Mouse (Mus musculus): ENCODE data around the gene Cyp4f16. TPM values are rescaled to one million over a fixed set of nuclear protein-coding genes. Genes with fewer than 3 reads are reported as not detected.

The Cyp4f16 gene
- polyA plus RNA-seq, 1 experiment = not detected

- H3K27ac ChIP-seq (ENCODE audit: insufficient read depth, low read depth, low read length) = no peak overlapping the region
- TF ChIP-seq POLR2A (IDR thresholded peaks at IDR 0.05; ENCODE audit: insufficient read depth, low read depth, low read length) (no peak), CTCF (IDR thresholded peaks at IDR 0.05; ENCODE audit: insufficient read depth, low read depth, low read length) (no peak)
- no peaks in the 10 kb centered on the region for H3K4me1 ChIP-seq (ENCODE audit: control insufficient read depth, insufficient read depth, low read length)
- H3K4me3 ChIP-seq (ENCODE audit: insufficient read depth, low read depth, low read length) = no peak overlapping the region
- 84% methylated on average over 18 of the region's 18 CpGs for WGBS
Observed at GRCm38 (mm10) chr17:32596494-32596893, 60.1 kb downstream of the Cyp4f16 start.

Other genes starting within 250 kb of the Cyp4f16 start
- gene Akap8, start 215.3 kb upstream of the Cyp4f16 start, polyA plus RNA-seq (2012; ENCODE audit: insufficient read depth, insufficient read length, low replicate concordance, missing spikeins) = 141 TPM in 1 of 2 replicates, not detected in the other
- gene Akap8l, start 186.0 kb upstream of the Cyp4f16 start, polyA plus RNA-seq (2012; ENCODE audit: insufficient read depth, insufficient read length, low replicate concordance, missing spikeins) = not detected in 2 replicates
- gene Wiz, start 147.1 kb upstream of the Cyp4f16 start, polyA plus RNA-seq (2012; ENCODE audit: insufficient read depth, insufficient read length, low replicate concordance, missing spikeins) = not detected in 2 replicates
- gene Rasal3, start 133.0 kb upstream of the Cyp4f16 start, polyA plus RNA-seq (2012; ENCODE audit: insufficient read depth, insufficient read length, low replicate concordance, missing spikeins) = 242 TPM in 1 of 2 replicates, not detected in the other
- gene Pglyrp2, start 112.4 kb upstream of the Cyp4f16 start, polyA plus RNA-seq (2012; ENCODE audit: insufficient read depth, insufficient read length, low replicate concordance, missing spikeins) = not detected in 2 replicates
- gene Cyp4f39, start 83.8 kb upstream of the Cyp4f16 start, polyA plus RNA-seq (2012; ENCODE audit: insufficient read depth, insufficient read length, low replicate concordance, missing spikeins) = not detected in 2 replicates
- not detected in 2 replicates for gene Cyp4f17, start 30.5 kb upstream of the Cyp4f16 start, polyA plus RNA-seq (2012; ENCODE audit: insufficient read depth, insufficient read length, low replicate concordance, missing spikeins)
- not detected in 2 replicates for gene Cyp4f37, start 84.8 kb downstream of the Cyp4f16 start, polyA plus RNA-seq (2012; ENCODE audit: insufficient read depth, insufficient read length, low replicate concordance, missing spikeins)
- not detected in 2 replicates for gene Cyp4f40, start 122.3 kb downstream of the Cyp4f16 start, polyA plus RNA-seq (2012; ENCODE audit: insufficient read depth, insufficient read length, low replicate concordance, missing spikeins)
- gene Cyp4f15, start 149.1 kb downstream of the Cyp4f16 start, polyA plus RNA-seq (2012; ENCODE audit: insufficient read depth, insufficient read length, low replicate concordance, missing spikeins) = not detected in 2 replicates

All from olfactory bulb, adult 2 months (tissue).